Mouse (Mus musculus): ENCODE data around the gene Fam172a. TPM values are rescaled to one million over a fixed set of nuclear protein-coding genes. Genes with fewer than 3 reads are reported as not detected.

Fam172a gene
- polyA plus RNA-seq, 1 experiment: 38.4 TPM

DNA sequence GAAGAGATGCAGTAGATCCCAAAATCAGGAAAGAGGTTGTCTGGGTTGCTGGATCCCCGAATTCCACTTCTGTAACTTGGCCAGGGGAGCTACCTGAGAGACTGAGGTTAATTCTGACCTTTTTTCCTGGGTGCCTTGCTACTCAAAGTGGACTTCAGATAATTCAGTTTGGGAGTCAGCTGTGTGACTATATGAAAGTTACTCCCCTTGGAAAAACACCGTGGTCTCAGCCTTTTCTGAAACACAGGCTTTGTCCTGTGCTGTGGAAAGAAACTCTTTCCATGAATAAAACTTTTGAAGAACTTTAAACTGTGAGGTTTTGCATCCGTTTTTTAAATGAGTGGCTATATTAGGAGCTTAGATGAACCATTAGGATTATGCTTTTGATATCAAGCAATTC, 472.4 kb downstream of the Fam172a start:
- Histone ChIP-seq H3K4me1 (ENCODE audit: control insufficient read depth, insufficient read depth, low read length) (no peaks in the 10 kb centered on the region), H3K27ac (ENCODE audit: insufficient read depth, low read length) (no peak overlapping the region), H3K4me3 (ENCODE audit: insufficient read depth, low read length) (no peak overlapping the region)
- TF ChIP-seq POLR2A (IDR thresholded peaks at IDR 0.05; ENCODE audit: low read depth, low read length) (no peak), CTCF (IDR thresholded peaks at IDR 0.05; ENCODE audit: borderline replicate concordance, insufficient read depth, low read length) (no peak)

- H3K27ac ChIP-seq (ENCODE audit: insufficient read depth, low read length): no peak overlapping the region
- no peak overlapping the region for H3K4me3 ChIP-seq (ENCODE audit: insufficient read depth, low read length)
- TF ChIP-seq CTCF (IDR thresholded peaks at IDR 0.05; ENCODE audit: borderline replicate concordance, insufficient read depth, low read length) (no peak), POLR2A (IDR thresholded peaks at IDR 0.05; ENCODE audit: low read depth, low read length) (no peak)
- H3K4me1 ChIP-seq (ENCODE audit: control insufficient read depth, insufficient read depth, low read length): no peaks in the 10 kb centered on the region
Measured at GRCm38 (mm10) chr13:78174891-78175290, 473.1 kb downstream of the Fam172a start.

DNA sequence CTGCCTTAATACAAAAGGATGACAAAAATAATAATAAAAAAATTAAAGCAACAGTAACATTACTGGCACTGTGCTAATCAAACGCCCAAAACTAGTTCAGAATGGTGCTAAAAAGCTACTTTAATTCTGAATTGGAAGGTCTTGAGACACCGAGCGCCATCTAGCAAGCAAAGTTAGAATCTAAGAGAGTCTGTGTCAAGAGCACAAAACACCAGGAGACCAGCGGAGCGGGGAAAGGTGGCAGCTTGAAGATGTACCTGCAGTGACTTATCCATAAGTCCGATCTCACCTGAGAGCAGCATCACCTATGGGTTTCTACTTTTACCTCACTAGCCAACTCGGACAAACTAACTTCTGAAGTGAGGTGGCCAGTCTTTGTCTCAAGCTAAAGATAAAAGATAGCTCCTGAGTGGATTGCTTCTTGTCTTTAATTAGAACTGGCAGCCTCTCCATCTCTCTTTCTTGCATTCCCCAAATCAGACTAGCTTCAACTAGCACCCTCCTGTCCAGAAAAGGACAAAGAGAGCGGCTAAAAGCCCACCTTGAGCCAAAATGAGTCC, 474.1 kb downstream of the Fam172a start:
- Histone ChIP-seq H3K27ac (ENCODE audit: insufficient read depth, low read length) (no peak overlapping the region), H3K4me3 (ENCODE audit: insufficient read depth, low read length) (no peak overlapping the region), H3K4me1 (ENCODE audit: control insufficient read depth, insufficient read depth, low read length) (no peaks in the 10 kb centered on the region)
- TF ChIP-seq CTCF (IDR thresholded peaks at IDR 0.05; ENCODE audit: borderline replicate concordance, insufficient read depth, low read length): no peak
- TF ChIP-seq POLR2A (IDR thresholded peaks at IDR 0.05; ENCODE audit: low read depth, low read length): no peak

DNA sequence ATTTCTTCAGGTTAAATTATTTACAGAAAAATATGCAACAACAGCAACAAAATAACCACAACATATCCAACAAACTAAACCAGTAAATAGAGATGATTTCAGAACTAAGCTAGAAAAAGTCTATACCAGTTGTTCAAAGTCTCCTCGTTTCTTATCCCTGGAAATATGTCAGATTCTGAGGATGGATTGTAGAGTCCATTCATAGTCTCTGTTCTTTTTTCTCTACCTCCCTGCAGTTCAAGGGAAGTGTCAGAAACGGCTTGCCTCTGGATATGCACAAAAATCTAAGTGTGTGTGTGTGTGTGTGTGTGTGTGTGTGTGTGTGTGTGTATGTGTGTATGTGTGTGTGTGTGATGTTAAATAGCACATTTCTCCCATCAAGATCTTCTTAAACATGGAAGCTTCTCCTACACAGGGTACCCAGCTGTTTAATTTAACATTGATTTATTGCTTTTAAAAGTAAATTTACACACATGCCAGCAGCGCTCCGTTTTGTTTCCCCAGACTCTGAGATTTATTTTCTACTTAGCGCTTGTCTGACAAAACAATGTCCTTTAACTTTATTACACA, 475.6 kb downstream of the Fam172a start:
- Histone ChIP-seq H3K27ac (ENCODE audit: insufficient read depth, low read length) (no peak overlapping the region), H3K4me1 (ENCODE audit: control insufficient read depth, insufficient read depth, low read length) (no peaks in the 10 kb centered on the region), H3K4me3 (ENCODE audit: insufficient read depth, low read length) (no peak overlapping the region)
- no peak for TF ChIP-seq POLR2A (IDR thresholded peaks at IDR 0.05; ENCODE audit: low read depth, low read length)
- TF ChIP-seq CTCF (IDR thresholded peaks at IDR 0.05; ENCODE audit: borderline replicate concordance, insufficient read depth, low read length): no peak

GRCm38 (mm10) chr13:78178021-78178420, 476.2 kb downstream of the Fam172a start:
- TF ChIP-seq CTCF (IDR thresholded peaks at IDR 0.05; ENCODE audit: borderline replicate concordance, insufficient read depth, low read length) (no peak), POLR2A (IDR thresholded peaks at IDR 0.05; ENCODE audit: low read depth, low read length) (no peak)
- no peak overlapping the region for H3K4me3 ChIP-seq (ENCODE audit: insufficient read depth, low read length)
- H3K27ac ChIP-seq (ENCODE audit: insufficient read depth, low read length): no peak overlapping the region
- no peaks in the 10 kb centered on the region for H3K4me1 ChIP-seq (ENCODE audit: control insufficient read depth, insufficient read depth, low read length)

DNA sequence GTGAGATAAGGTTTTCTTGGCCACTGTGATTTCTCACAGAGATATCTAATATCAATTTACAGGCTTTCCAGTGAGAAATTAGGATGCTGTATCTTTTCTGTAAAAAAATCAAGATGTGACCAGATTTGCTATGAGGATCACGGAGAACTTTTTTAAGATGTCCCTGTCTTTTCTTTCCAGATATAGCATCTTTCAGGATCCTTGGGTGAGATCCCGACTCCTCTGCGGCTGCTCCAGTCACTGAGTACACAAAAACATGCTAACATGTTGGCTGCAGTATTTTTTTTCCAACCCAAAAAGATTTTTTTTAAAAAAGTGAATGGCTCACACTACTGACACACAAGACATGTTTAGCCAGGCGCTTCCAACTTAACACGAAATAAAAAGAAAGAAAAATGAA, 476.9 kb downstream of the Fam172a start:
- TF ChIP-seq CTCF (IDR thresholded peaks at IDR 0.05; ENCODE audit: borderline replicate concordance, insufficient read depth, low read length): no peak
- Histone ChIP-seq H3K27ac (ENCODE audit: insufficient read depth, low read length) (no peak overlapping the region), H3K4me3 (ENCODE audit: insufficient read depth, low read length) (no peak overlapping the region), H3K4me1 (ENCODE audit: control insufficient read depth, insufficient read depth, low read length) (no peaks in the 10 kb centered on the region)

DNA sequence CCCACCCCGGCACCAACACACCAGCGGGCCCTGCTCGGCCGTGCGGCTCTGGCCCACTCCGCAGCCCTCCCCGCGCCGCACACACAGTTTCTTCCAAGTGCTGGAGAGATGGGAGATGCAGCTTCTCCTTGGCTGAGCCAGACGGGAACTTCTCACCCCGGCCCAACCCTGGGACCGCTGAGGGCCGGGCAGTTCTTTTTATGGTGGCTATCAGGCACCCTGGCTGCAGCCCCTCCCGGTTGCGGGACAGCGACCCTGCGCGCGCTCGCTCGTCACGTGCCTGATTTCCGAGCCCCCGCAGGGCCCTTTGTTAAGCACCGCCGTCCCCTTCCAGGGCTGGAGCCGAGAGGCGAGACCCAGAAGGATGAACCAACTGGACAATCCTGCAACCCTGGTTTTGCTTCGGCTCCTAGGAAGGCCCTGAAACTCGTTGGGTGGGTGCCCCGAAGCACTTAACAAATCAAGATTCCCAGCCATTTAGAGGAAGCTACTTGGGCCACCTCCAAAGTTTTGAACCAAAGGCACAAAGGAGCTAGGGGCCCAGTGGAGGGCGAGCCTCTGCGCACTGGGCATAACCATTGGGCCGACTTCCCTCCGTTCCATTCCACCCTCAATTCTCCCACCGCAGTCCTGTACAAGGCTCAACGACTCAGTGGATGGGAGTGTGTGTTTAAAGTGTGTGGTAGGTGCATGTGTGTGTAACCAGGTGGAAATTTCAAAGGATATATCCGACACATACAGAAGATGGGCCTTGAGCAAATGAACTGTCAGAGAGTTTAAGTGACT, 477.7 kb downstream of the Fam172a start:
- Histone ChIP-seq H3K27ac (ENCODE audit: insufficient read depth, low read length) (no peak overlapping the region), H3K4me3 (ENCODE audit: insufficient read depth, low read length) (no peak overlapping the region), H3K4me1 (ENCODE audit: control insufficient read depth, insufficient read depth, low read length) (no peaks in the 10 kb centered on the region)
- TF ChIP-seq POLR2A (IDR thresholded peaks at IDR 0.05; ENCODE audit: low read depth, low read length): no peak
- TF ChIP-seq CTCF (IDR thresholded peaks at IDR 0.05; ENCODE audit: borderline replicate concordance, insufficient read depth, low read length): no peak

DNA sequence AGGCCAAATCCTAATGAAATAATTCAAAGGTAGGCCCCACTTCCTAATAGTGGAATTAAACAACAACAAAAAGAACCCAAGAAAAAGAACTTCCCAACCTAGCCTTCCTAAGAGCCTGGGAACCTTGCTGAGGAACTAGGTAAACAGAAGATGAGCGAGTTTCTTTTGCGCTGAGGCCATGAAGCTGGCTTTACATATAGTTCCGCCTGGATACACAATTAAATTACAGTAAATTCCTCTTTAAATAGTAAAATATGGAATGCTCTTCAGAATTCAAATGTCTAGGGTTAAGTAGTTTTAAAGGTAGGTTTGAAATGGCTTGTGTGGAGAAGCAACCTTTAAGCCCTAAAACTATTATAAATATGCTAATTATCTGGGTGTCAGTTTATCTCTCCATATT, 478.4 kb downstream of the Fam172a start:
- H3K27ac ChIP-seq (ENCODE audit: insufficient read depth, low read length): no peak overlapping the region
- no peak for TF ChIP-seq POLR2A (IDR thresholded peaks at IDR 0.05; ENCODE audit: low read depth, low read length)
- no peak for TF ChIP-seq CTCF (IDR thresholded peaks at IDR 0.05; ENCODE audit: borderline replicate concordance, insufficient read depth, low read length)
- H3K4me1 ChIP-seq (ENCODE audit: control insufficient read depth, insufficient read depth, low read length): no peaks in the 10 kb centered on the region
- no peak overlapping the region for H3K4me3 ChIP-seq (ENCODE audit: insufficient read depth, low read length)

GRCm38 (mm10) chr13:78181071-78181929, 479.5 kb downstream of the Fam172a start:
- H3K4me3 ChIP-seq (ENCODE audit: insufficient read depth, low read length): peak overlapping the region; percentile 5
- TF ChIP-seq CTCF (IDR thresholded peaks at IDR 0.05; ENCODE audit: borderline replicate concordance, insufficient read depth, low read length) (no peak), POLR2A (IDR thresholded peaks at IDR 0.05; ENCODE audit: low read depth, low read length) (no peak)
- H3K4me1 ChIP-seq (ENCODE audit: control insufficient read depth, insufficient read depth, low read length): no peaks in the 10 kb centered on the region
- no peak overlapping the region for H3K27ac ChIP-seq (ENCODE audit: insufficient read depth, low read length)
